Mouse (Mus musculus) myocyte (in vitro differentiated cells): ENCODE data around the gene Tmem117. TPM values are rescaled to one million over a fixed set of nuclear protein-coding genes. Genes with fewer than 3 reads are reported as not detected.

Experiments used
- H3K27me3 ChIP-seq: one replicate; pipeline ENCODE4 v1.6.1; 2011; ENCODE audit not compliant: control insufficient read depth, insufficient read depth, insufficient read length
- H3K36me3 ChIP-seq: one replicate; pipeline ENCODE4 v1.6.1; 2011; ENCODE audit not compliant: control insufficient read depth, insufficient read depth
- H3K4me2 ChIP-seq: one replicate; pipeline ENCODE4 v1.6.1; 2011; ENCODE audit warnings: low read depth, control low read depth
- H3K4me3 ChIP-seq: one replicate; pipeline ENCODE4 v1.5.1; 2011; ENCODE audit warnings: mild to moderate bottlenecking, control low read depth, moderate library complexity
- H3K79me2 ChIP-seq: one replicate; pipeline ENCODE4 v1.6.1; 2011; ENCODE audit not compliant: control insufficient read depth, insufficient read depth
- H3ac ChIP-seq: one replicate; pipeline ENCODE4 v1.6.1; 2011; ENCODE audit not compliant: control insufficient read depth, insufficient read length
- CEBPB ChIP-seq: IDR thresholded peaks from 2 replicates; pipeline ENCODE4 v1.6.1; 2011; ENCODE audit warnings: mild to moderate bottlenecking, moderate library complexity; ENCODE audit not compliant: poor library complexity, insufficient read depth, severe bottlenecking
- E2F4 ChIP-seq: IDR thresholded peaks from one replicate; pipeline ENCODE4 v1.6.1; 2011; ENCODE audit warnings: mild to moderate bottlenecking, control low read depth, moderate library complexity; ENCODE audit not compliant: insufficient read depth
- MAX ChIP-seq: IDR thresholded peaks from one replicate; pipeline ENCODE4 v1.6.1; 2011; ENCODE audit warnings: low read depth, mild to moderate bottlenecking, control low read depth
- MYOD1 ChIP-seq, 3 experiments: IDR thresholded peaks; one replicate each; pipeline ENCODE4 v1.6.1; 2011; ENCODE audit warnings: control low read depth in 2 of 3, low read depth in 2 of 3, mild to moderate bottlenecking in 2 of 3, moderate library complexity in 1 of 3; ENCODE audit not compliant: insufficient read length in 2 of 3, control insufficient read depth in 1 of 3
- MYOG ChIP-seq, 3 experiments: IDR thresholded peaks; one replicate each; pipeline ENCODE4 v1.6.1; 2011; ENCODE audit warnings: control low read depth in 2 of 3, low read depth in 2 of 3, mild to moderate bottlenecking in 2 of 3; ENCODE audit not compliant: insufficient read length in 2 of 3, control insufficient read depth in 1 of 3, insufficient read depth in 1 of 3
- POLR2A ChIP-seq: IDR thresholded peaks from one replicate; pipeline ENCODE4 v1.6.1; 2011; ENCODE audit warnings: low read depth, mild to moderate bottlenecking, control low read depth, moderate library complexity; ENCODE audit not compliant: insufficient read length
- POLR2AphosphoS2 ChIP-seq: IDR thresholded peaks from one replicate; pipeline ENCODE4 v1.6.1; 2011; ENCODE audit warnings: low read depth, control low read depth; ENCODE audit not compliant: insufficient read length
- REST ChIP-seq: IDR thresholded peaks from one replicate; pipeline ENCODE4 v1.6.1; 2011; ENCODE audit warnings: mild to moderate bottlenecking, control low read depth, moderate library complexity; ENCODE audit not compliant: insufficient read depth, insufficient read length
- SRF ChIP-seq: IDR thresholded peaks from one replicate; pipeline ENCODE4 v1.6.1; 2011; ENCODE audit warnings: low read depth; ENCODE audit not compliant: control insufficient read depth, insufficient read length
- TCF12 ChIP-seq: IDR thresholded peaks from one replicate; pipeline ENCODE4 v1.6.1; 2011; ENCODE audit warnings: mild to moderate bottlenecking, control low read depth; ENCODE audit not compliant: poor library complexity, insufficient read depth, severe bottlenecking
- TCF3 ChIP-seq: IDR thresholded peaks from one replicate; pipeline ENCODE4 v1.6.1; 2011; ENCODE audit warnings: low read depth, control low read depth; ENCODE audit not compliant: insufficient read length
- USF1 ChIP-seq: IDR thresholded peaks from one replicate; pipeline ENCODE4 v1.6.1; 2011; ENCODE audit warnings: low read depth, mild to moderate bottlenecking, control low read depth, moderate library complexity
- polyA plus RNA-seq: library from polyadenylated mRNA; unstranded; fragments of >200 nt; fragmentation: generic; extraction: Trizol; gene quantifications from one replicate; pipeline ENCODE4 v1.2.1, GENCODE M21; 2012; ENCODE audit warnings: missing spikeins

Tmem117 gene
- polyA plus RNA-seq, 1 experiment, result 0.37 TPM

GRCm38 (mm10) chr15:95131401-95131800 lies 502.4 kb downstream of the Tmem117 start:
- Histone ChIP-seq H3K36me3 (no peaks in the 10 kb centered on the region), H3K79me2 (no peaks in the 10 kb centered on the region), H3K4me2 (no peak overlapping the region), H3K4me3 (no peak overlapping the region), H3ac (no peak overlapping the region), H3K27me3 (no peaks in the 10 kb centered on the region)
- no peak for TF ChIP-seq USF1
- TF ChIP-seq POLR2A, result no peak
- TF ChIP-seq TCF12, result no peak
- no peak for TF ChIP-seq MYOG (IDR thresholded peaks at IDR 0.05; ENCODE audit: control insufficient read depth in 1 of 3, insufficient read depth in 1 of 3, insufficient read length in 2 of 3, low read depth in 2 of 3)
- TF ChIP-seq CEBPB, result no peak
- no peak for TF ChIP-seq POLR2AphosphoS2
- no peak for TF ChIP-seq REST
- no peak for TF ChIP-seq MAX
- TF ChIP-seq E2F4, result no peak
- TF ChIP-seq TCF3, result no peak

- no peak overlapping the region for H3K4me2 ChIP-seq
- H3K27me3 ChIP-seq, result no peaks in the 10 kb centered on the region
- H3K36me3 ChIP-seq, result no peaks in the 10 kb centered on the region
- no peak overlapping the region for H3K4me3 ChIP-seq
- no peaks in the 10 kb centered on the region for H3K79me2 ChIP-seq
- no peak for TF ChIP-seq SRF
- TF ChIP-seq REST, result peak; percentile 6
- peak in 1 of 3 experiments; percentile 48 for TF ChIP-seq MYOG (IDR thresholded peaks at IDR 0.05; ENCODE audit: control insufficient read depth in 1 of 3, insufficient read depth in 1 of 3, insufficient read length in 2 of 3, low read depth in 2 of 3)
- H3ac ChIP-seq, result no peak overlapping the region
These were observed 507.0 kb downstream of the Tmem117 start for GRCm38 (mm10) chr15:95135926-95136609.

GRCm38 (mm10) chr15:95137018-95137810 lies 508.2 kb downstream of the Tmem117 start:
- Histone ChIP-seq H3K27me3 (no peaks in the 10 kb centered on the region), H3K4me3 (no peak overlapping the region), H3K4me2 (no peak overlapping the region), H3ac (no peak overlapping the region), H3K79me2 (no peaks in the 10 kb centered on the region), H3K36me3 (no peaks in the 10 kb centered on the region)
- no peak for TF ChIP-seq REST
- no peak for TF ChIP-seq POLR2AphosphoS2
- no peak for TF ChIP-seq TCF3
- no peak for TF ChIP-seq MAX
- TF ChIP-seq E2F4, result no peak
- TF ChIP-seq TCF12, result no peak
- TF ChIP-seq MYOD1 (IDR thresholded peaks at IDR 0.05; ENCODE audit: control insufficient read depth in 1 of 3, insufficient read length in 2 of 3, low read depth in 2 of 3), result no peak
- no peak for TF ChIP-seq POLR2A
- no peak for TF ChIP-seq CEBPB
- TF ChIP-seq SRF, result no peak
- TF ChIP-seq MYOG (IDR thresholded peaks at IDR 0.05; ENCODE audit: control insufficient read depth in 1 of 3, insufficient read depth in 1 of 3, insufficient read length in 2 of 3, low read depth in 2 of 3), result no peak
- no peak for TF ChIP-seq USF1

GRCm38 (mm10) chr15:95138709-95139409 lies 509.8 kb downstream of the Tmem117 start:
- H3K79me2 ChIP-seq, result no peaks in the 10 kb centered on the region
- H3K27me3 ChIP-seq, result no peaks in the 10 kb centered on the region
- H3K4me2 ChIP-seq, result no peak overlapping the region
- no peak for TF ChIP-seq TCF12
- no peak for TF ChIP-seq MYOD1 (IDR thresholded peaks at IDR 0.05; ENCODE audit: control insufficient read depth in 1 of 3, insufficient read length in 2 of 3, low read depth in 2 of 3)
- TF ChIP-seq E2F4, result no peak
- no peak for TF ChIP-seq REST
- TF ChIP-seq MAX, result no peak
- TF ChIP-seq SRF, result no peak
- TF ChIP-seq TCF3, result no peak
- TF ChIP-seq POLR2AphosphoS2, result no peak
- H3ac ChIP-seq, result no peak overlapping the region
- no peak overlapping the region for H3K4me3 ChIP-seq
- no peaks in the 10 kb centered on the region for H3K36me3 ChIP-seq
